Mouse (Mus musculus) G1E (cell line): ENCODE results near the gene Gm9745.
"Not testable (repeated sequence)": the region's sequence is repeated elsewhere in the genome, so short reads cannot be mapped to it uniquely, and the experiment has no call there.

Experiments used
- CTCF ChIP-seq: IDR thresholded peaks from 2 replicates; pipeline ENCODE4 v1.5.1; 2012; ENCODE audit warnings: low read depth, low read length, inconsistent platforms, mixed read lengths
- GATA1 ChIP-seq: IDR thresholded peaks from 2 replicates; pipeline ENCODE4 v1.6.1; 2012; ENCODE audit warnings: borderline replicate concordance, low read length, inconsistent platforms, mixed read lengths
- GATA2 ChIP-seq: IDR thresholded peaks from 2 replicates; pipeline ENCODE4 v1.6.1; 2012; ENCODE audit warnings: low read depth, low read length, inconsistent platforms, borderline replicate concordance
- POLR2AphosphoS5 ChIP-seq: IDR thresholded peaks from 2 replicates; pipeline ENCODE4 v1.6.1; 2012; ENCODE audit warnings: low read depth, low read length, inconsistent platforms; ENCODE audit not compliant: insufficient replicate concordance
- TAL1 ChIP-seq: conservative IDR thresholded peaks from 2 replicates; pipeline ENCODE4 v1.6.1; 2012; ENCODE audit warnings: low read depth, low read length, inconsistent platforms, mixed read lengths

GRCm38 (mm10) chr13:8956873-8957272 lies 8.8 kb upstream of the Gm9745 start:
- TF ChIP-seq CTCF, TAL1, GATA1, GATA2, POLR2AphosphoS5: not testable (repeated sequence)
